Mouse (Mus musculus): ENCODE measurements around the gene Slc35b1. TPM values are rescaled to one million over a fixed set of nuclear protein-coding genes. Genes with fewer than 3 reads are reported as not detected.

Gene Slc35b1
- total and polyA plus RNA-seq, 2 experiments from 2014 or later = 92.4 to 168 TPM

DNA sequence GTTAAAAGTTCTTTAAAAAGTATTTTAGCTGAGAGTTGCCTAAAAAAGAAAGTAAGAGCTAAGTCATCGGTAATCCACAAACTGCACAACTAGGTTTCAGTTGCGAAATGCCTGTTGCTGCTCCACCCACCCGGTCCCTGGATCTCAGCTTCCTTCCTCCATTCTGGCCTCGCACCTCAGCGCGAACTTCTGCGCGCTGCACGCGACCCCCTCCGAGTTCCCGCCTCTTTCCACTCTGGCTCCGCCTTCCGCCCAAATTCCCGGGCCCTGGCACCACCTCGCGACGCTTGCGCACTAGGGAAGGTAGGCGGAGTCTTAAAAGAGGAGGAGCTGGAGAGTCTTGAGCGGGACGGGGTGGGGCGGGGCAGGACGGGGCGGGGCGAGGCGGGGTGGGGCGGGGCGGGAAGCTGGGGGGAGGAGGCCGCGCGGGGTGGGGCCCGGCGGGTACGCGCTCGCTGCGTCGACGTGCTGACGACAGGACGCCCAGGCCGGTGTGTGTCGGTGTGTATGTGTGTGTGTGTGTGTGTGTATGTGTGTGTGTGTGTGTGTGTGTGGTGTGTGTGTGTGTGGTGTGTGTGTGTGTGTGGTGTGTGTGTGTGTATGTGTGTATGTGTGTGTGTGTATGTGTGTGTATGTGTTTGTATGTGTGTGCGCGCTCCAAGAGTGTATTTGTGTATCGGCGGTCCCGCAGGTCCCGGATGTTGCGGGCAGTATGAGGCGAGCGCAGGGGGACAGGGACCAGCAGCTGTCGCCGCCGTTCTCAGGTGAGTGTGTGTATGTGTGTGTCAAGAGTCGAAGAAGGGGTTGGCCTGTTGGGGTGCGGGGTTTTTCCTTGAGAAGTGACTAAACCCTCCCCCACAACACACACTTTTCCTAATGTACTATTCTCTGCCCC is 29.4 kb downstream of the Slc35b1 start, which contains the start of gene Spop:
Spop (plus strand) TSS at position 440 of the 895 bp plus-strand sequence.
- H3K9ac ChIP-seq (replicated peaks; ENCODE audit: low read length, poor library complexity, severe bottlenecking) = peak within 1 kb of the TSS; percentile 70
- H3K4me1 ChIP-seq (ENCODE audit: insufficient read depth, low read length) = peaks cover 12% of the 10 kb centered on the region
- peak within 1 kb of the TSS; percentile 53 for H3K4me3 ChIP-seq (ENCODE audit: low read depth, low read length)
- H3K4me2 ChIP-seq (ENCODE audit: low read depth, low read length, poor library complexity, severe bottlenecking) = peak within 1 kb of the TSS; percentile 72
- H3K9me3 ChIP-seq (ENCODE audit: low read length) = no peaks in the 10 kb centered on the region
- 2% methylated on average over 37 of the region's 58 CpGs for WGBS
- ATAC-seq (ENCODE audit: low FRiP score) (peak; percentile 87), DNase-seq (ENCODE audit: low spot score) (peak; percentile 92)
- peak; percentile 20; the same call in 1 of the 2 replicates for TF ChIP-seq CTCF (IDR thresholded peaks at IDR 0.05)
- H3K36me3 ChIP-seq (ENCODE audit: insufficient read depth, low read length) = no peaks in the 10 kb centered on the region
- H3K27ac ChIP-seq (ENCODE audit: low read depth, low read length) = peak within 1 kb of the TSS; percentile 95
- no peaks in the 10 kb centered on the region for H3K27me3 ChIP-seq (ENCODE audit: insufficient read depth, low read length)

DNA sequence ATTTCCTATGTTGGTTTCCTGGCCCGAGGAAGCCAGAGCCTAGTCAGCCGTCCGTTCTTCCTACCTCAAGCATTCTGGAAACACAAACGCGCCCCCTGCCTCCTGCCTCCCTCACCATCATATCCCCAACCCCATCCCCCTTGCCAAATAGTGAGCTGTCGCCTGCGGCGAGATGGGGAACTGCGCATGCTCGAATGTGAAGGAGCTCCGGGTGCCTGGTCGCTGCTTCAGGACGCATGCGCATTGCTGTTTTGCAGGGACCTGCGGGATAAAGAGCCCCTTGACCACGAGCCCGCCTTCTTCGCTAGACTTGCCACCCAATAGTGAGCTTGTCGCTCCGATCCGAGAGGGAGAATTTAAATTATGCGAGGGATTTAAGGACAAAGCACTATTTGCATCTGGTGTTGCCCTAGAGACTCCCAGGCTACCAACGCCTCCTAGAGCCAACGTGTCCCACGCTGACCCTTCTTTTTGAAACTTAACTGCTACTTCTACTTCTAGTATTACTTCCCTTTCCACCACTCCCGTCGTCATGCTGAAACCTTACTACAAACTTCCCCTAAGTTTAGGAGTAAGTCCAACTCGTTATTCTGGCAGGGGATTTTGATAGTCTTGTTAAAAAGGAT is 30.2 kb downstream of the Slc35b1 start:
- DNase-seq (ENCODE audit: low spot score) (peak; percentile 98), ATAC-seq (ENCODE audit: low FRiP score) (peak; percentile 84)
- peaks cover 12% of the 10 kb centered on the region for H3K4me1 ChIP-seq (ENCODE audit: insufficient read depth, low read length)
- peak overlapping the region; percentile 72 for H3K4me2 ChIP-seq (ENCODE audit: low read depth, low read length, poor library complexity, severe bottlenecking)
- no peaks in the 10 kb centered on the region for H3K27me3 ChIP-seq (ENCODE audit: insufficient read depth, low read length)
- H3K9me3 ChIP-seq (ENCODE audit: low read length) = no peaks in the 10 kb centered on the region
- H3K4me3 ChIP-seq (ENCODE audit: low read depth, low read length) = peak overlapping the region; percentile 53
- no peaks in the 10 kb centered on the region for H3K36me3 ChIP-seq (ENCODE audit: insufficient read depth, low read length)
- H3K9ac ChIP-seq (replicated peaks; ENCODE audit: low read length, poor library complexity, severe bottlenecking) = peak overlapping the region; percentile 70
- WGBS = under 1% methylated on average over 28 of the region's 28 CpGs
- peak overlapping the region; percentile 95 for H3K27ac ChIP-seq (ENCODE audit: low read depth, low read length)
- peak; percentile 70 for TF ChIP-seq CTCF (IDR thresholded peaks at IDR 0.05)

DNA sequence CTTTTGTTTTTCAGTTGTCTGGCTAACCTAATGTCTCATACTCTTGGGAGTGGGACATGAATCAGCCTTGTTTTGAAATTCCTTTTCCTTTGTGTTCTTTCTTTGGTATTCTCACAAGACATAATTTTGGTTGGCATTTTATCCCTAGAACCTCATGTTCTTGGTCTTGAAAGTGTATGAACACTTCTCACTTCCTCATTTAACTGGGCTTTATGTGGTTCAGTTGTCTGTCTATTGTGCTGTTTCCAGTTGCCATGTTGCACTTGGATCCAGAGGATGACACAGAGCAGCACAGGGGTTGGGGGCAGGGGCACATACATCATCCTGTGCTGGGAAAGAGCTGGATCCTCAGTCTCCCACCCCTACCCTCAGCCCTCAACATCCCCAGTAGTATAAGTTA is 31.4 kb downstream of the Slc35b1 start:
- Histone ChIP-seq H3K9me3 (ENCODE audit: low read length) (no peaks in the 10 kb centered on the region), H3K27me3 (ENCODE audit: insufficient read depth, low read length) (no peaks in the 10 kb centered on the region), H3K27ac (ENCODE audit: low read depth, low read length) (no peak overlapping the region), H3K4me2 (ENCODE audit: low read depth, low read length, poor library complexity, severe bottlenecking) (no peak overlapping the region), H3K4me3 (ENCODE audit: low read depth, low read length) (no peak overlapping the region), H3K9ac (replicated peaks; ENCODE audit: low read length, poor library complexity, severe bottlenecking) (no peak overlapping the region), H3K4me1 (ENCODE audit: insufficient read depth, low read length) (peaks cover 12% of the 10 kb centered on the region), H3K36me3 (ENCODE audit: insufficient read depth, low read length) (no peaks in the 10 kb centered on the region)
- no peak for TF ChIP-seq CTCF (IDR thresholded peaks at IDR 0.05)
- ATAC-seq (ENCODE audit: low FRiP score) = no peak
- no peak for DNase-seq (ENCODE audit: low spot score)

DNA sequence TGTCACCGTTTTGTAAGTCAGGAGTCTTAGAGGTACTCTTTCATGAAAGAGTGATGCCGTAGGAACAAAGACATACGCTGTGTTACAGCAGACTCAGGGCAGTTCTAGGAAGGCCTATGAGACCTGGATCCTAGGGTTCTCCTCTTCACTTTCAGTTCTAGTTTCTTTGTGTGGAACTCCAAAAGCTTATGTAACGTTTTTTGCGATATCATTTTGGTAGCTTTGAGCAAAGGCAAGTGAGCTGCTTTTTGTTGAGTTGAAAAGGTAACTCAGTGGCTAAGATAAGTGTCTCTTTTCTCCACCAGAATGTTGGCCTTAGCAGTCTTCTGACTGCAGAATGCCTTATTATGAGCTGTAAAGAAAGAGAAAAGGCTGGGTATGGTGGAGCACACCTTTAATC is 32.8 kb downstream of the Slc35b1 start:
- Histone ChIP-seq H3K9me3 (ENCODE audit: low read length) (no peaks in the 10 kb centered on the region), H3K4me3 (ENCODE audit: low read depth, low read length) (no peak overlapping the region), H3K4me2 (ENCODE audit: low read depth, low read length, poor library complexity, severe bottlenecking) (no peak overlapping the region), H3K36me3 (ENCODE audit: insufficient read depth, low read length) (no peaks in the 10 kb centered on the region), H3K4me1 (ENCODE audit: insufficient read depth, low read length) (peaks cover 12% of the 10 kb centered on the region), H3K27ac (ENCODE audit: low read depth, low read length) (no peak overlapping the region), H3K27me3 (ENCODE audit: insufficient read depth, low read length) (no peaks in the 10 kb centered on the region), H3K9ac (replicated peaks; ENCODE audit: low read length, poor library complexity, severe bottlenecking) (no peak overlapping the region)
- no peak for ATAC-seq (ENCODE audit: low FRiP score)
- WGBS = 81% methylated on average over 5 of the region's 5 CpGs
- no peak for TF ChIP-seq CTCF (IDR thresholded peaks at IDR 0.05)
- no peak for DNase-seq (ENCODE audit: low spot score)

DNA sequence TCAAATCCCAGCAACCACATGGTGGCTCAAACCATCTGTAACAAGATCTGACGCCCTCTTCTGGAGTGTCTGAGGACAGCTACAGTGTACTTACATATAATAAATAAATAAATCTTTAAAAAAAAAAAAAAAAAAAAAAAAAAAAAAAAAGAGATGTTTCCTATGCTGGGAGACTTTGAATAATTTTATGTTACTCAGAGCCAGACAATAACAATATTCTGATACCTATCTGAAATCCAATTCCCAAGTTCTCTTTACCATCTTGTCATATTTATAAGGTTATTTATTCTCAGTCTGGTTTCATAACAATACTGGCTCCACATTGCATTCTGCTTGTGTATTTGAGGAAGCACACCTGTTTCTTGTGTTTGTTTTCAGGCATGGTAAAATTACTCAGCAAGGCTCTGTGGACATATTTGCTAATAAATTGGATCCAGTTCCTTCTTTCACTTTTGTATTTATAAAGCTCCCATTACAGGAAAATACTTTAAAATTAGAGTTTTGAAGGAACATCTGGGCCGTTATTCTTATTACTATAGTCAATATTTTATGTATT is 36.5 kb downstream of the Slc35b1 start:
- Histone ChIP-seq H3K4me2 (ENCODE audit: low read depth, low read length, poor library complexity, severe bottlenecking) (no peak overlapping the region), H3K4me3 (ENCODE audit: low read depth, low read length) (no peak overlapping the region), H3K27ac (ENCODE audit: low read depth, low read length) (no peak overlapping the region), H3K27me3 (ENCODE audit: insufficient read depth, low read length) (no peaks in the 10 kb centered on the region), H3K36me3 (ENCODE audit: insufficient read depth, low read length) (no peaks in the 10 kb centered on the region), H3K4me1 (ENCODE audit: insufficient read depth, low read length) (peaks cover 2% of the 10 kb centered on the region), H3K9ac (replicated peaks; ENCODE audit: low read length, poor library complexity, severe bottlenecking) (no peak overlapping the region), H3K9me3 (ENCODE audit: low read length) (no peaks in the 10 kb centered on the region)
- no peak for TF ChIP-seq CTCF (IDR thresholded peaks at IDR 0.05)
- DNase-seq (ENCODE audit: low spot score) = no peak
- no peak for ATAC-seq (ENCODE audit: low FRiP score)
- whole genome bisulfite sequencing = 83% methylated on average over 2 of the region's 2 CpGs

DNA sequence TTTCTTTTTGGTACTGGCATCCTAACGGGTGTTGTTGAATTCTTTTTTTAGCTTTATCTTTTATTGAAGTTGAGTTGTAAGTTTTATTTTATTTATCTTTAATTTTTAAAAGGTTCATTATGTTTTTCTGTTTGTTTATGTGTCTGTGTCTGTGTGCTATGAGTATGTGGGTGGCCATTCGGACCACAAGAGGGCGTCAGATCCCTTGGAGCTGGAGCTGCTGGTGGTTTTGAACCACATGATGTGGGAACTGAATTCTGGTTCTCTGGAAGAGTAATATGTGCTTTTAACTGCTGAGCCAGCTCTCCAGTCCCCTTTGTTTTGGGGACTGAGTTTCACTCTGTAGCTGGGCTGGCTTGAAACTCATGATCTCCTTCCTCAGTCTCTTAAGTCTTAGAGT is 39.0 kb downstream of the Slc35b1 start:
- WGBS = 86% methylated on average over 3 of the region's 3 CpGs
- H3K4me3 ChIP-seq (ENCODE audit: low read depth, low read length) = no peak overlapping the region
- H3K27me3 ChIP-seq (ENCODE audit: insufficient read depth, low read length) = no peaks in the 10 kb centered on the region
- peak; percentile 40 for TF ChIP-seq CTCF (IDR thresholded peaks at IDR 0.05)
- no peak overlapping the region for H3K4me2 ChIP-seq (ENCODE audit: low read depth, low read length, poor library complexity, severe bottlenecking)
- H3K36me3 ChIP-seq (ENCODE audit: insufficient read depth, low read length) = no peaks in the 10 kb centered on the region
- no peak overlapping the region for H3K9ac ChIP-seq (replicated peaks; ENCODE audit: low read length, poor library complexity, severe bottlenecking)
- no peak for DNase-seq (ENCODE audit: low spot score)
- H3K4me1 ChIP-seq (ENCODE audit: insufficient read depth, low read length) = no peaks in the 10 kb centered on the region
- no peak for ATAC-seq (ENCODE audit: low FRiP score)
- no peak overlapping the region for H3K27ac ChIP-seq (ENCODE audit: low read depth, low read length)
- no peaks in the 10 kb centered on the region for H3K9me3 ChIP-seq (ENCODE audit: low read length)
